Mouse (Mus musculus): ENCODE measurements around the gene Pdpk1. TPM values are rescaled to one million over a fixed set of nuclear protein-coding genes. Genes with fewer than 3 reads are reported as not detected.

Pdpk1 gene
- polyA plus RNA-seq, 1 experiment from 2014 or later, result 31.4 TPM

GRCm38 (mm10) chr17:24161466-24161865, 10.7 kb upstream of the Pdpk1 start:
- peaks cover 28% of the 10 kb centered on the region for H3K36me3 ChIP-seq
- H3K4me3 ChIP-seq, result no peak overlapping the region
- no peaks in the 10 kb centered on the region for H3K27me3 ChIP-seq (replicated peaks)
- H3K9me3 ChIP-seq (replicated peaks), result no peaks in the 10 kb centered on the region
- H3K4me2 ChIP-seq, result 0 out of 2 replicates have a peak overlapping the region, but pooled peaks have one; percentile 99
- H3K27ac ChIP-seq, result no peak overlapping the region
- peaks cover 45% of the 10 kb centered on the region for H3K4me1 ChIP-seq
- whole genome bisulfite sequencing (ENCODE audit: insufficient replicate concordance), result 74% methylated on average over 5 of the region's 5 CpGs
- ATAC-seq, result no peak
- H3K9ac ChIP-seq, result no peak overlapping the region

GRCm38 (mm10) chr17:24157526-24157925, 6.8 kb upstream of the Pdpk1 start:
- H3K4me3 ChIP-seq, result no peak overlapping the region
- H3K9ac ChIP-seq, result no peak overlapping the region
- H3K9me3 ChIP-seq (replicated peaks), result no peaks in the 10 kb centered on the region
- peaks cover 32% of the 10 kb centered on the region for H3K4me1 ChIP-seq
- no peak overlapping the region for H3K4me2 ChIP-seq
- no peaks in the 10 kb centered on the region for H3K27me3 ChIP-seq (replicated peaks)
- WGBS (ENCODE audit: insufficient replicate concordance), result 86% methylated on average over 4 of the region's 4 CpGs
- no peak for ATAC-seq
- no peak overlapping the region for H3K27ac ChIP-seq
- peaks cover 20% of the 10 kb centered on the region for H3K36me3 ChIP-seq

- H3K36me3 ChIP-seq, result peaks cover 20% of the 10 kb centered on the region
- H3K4me3 ChIP-seq, result no peak overlapping the region
- no peak overlapping the region for H3K4me2 ChIP-seq
- WGBS (ENCODE audit: insufficient replicate concordance), result 90% methylated on average over 6 of the region's 6 CpGs
- H3K27ac ChIP-seq, result no peak overlapping the region
- no peak for ATAC-seq
- H3K9me3 ChIP-seq (replicated peaks), result no peaks in the 10 kb centered on the region
- H3K4me1 ChIP-seq, result peaks cover 32% of the 10 kb centered on the region
- no peaks in the 10 kb centered on the region for H3K27me3 ChIP-seq (replicated peaks)
- no peak overlapping the region for H3K9ac ChIP-seq
Measured at GRCm38 (mm10) chr17:24157121-24157520, 6.4 kb upstream of the Pdpk1 start.

GRCm38 (mm10) chr17:24156394-24156793, 5.7 kb upstream of the Pdpk1 start:
- no peaks in the 10 kb centered on the region for H3K27me3 ChIP-seq (replicated peaks)
- no peak overlapping the region for H3K9ac ChIP-seq
- no peak for ATAC-seq
- WGBS (ENCODE audit: insufficient replicate concordance), result 71% methylated on average over 3 of the region's 3 CpGs
- H3K4me1 ChIP-seq, result peaks cover 33% of the 10 kb centered on the region
- H3K27ac ChIP-seq, result no peak overlapping the region
- peaks cover 20% of the 10 kb centered on the region for H3K36me3 ChIP-seq
- no peaks in the 10 kb centered on the region for H3K9me3 ChIP-seq (replicated peaks)
- H3K4me3 ChIP-seq, result no peak overlapping the region
- H3K4me2 ChIP-seq, result no peak overlapping the region

GRCm38 (mm10) chr17:24155742-24156141, 5.0 kb upstream of the Pdpk1 start:
- H3K4me1 ChIP-seq, result peaks cover 36% of the 10 kb centered on the region
- H3K4me2 ChIP-seq, result no peak overlapping the region
- peaks cover 20% of the 10 kb centered on the region for H3K36me3 ChIP-seq
- WGBS (ENCODE audit: insufficient replicate concordance), result 79% methylated on average over 9 of the region's 9 CpGs
- no peak overlapping the region for H3K9ac ChIP-seq
- no peaks in the 10 kb centered on the region for H3K9me3 ChIP-seq (replicated peaks)
- H3K27ac ChIP-seq, result no peak overlapping the region
- no peak overlapping the region for H3K4me3 ChIP-seq
- no peaks in the 10 kb centered on the region for H3K27me3 ChIP-seq (replicated peaks)
- ATAC-seq, result no peak

GRCm38 (mm10) chr17:24154463-24154862, 3.7 kb upstream of the Pdpk1 start:
- Histone ChIP-seq H3K27ac (no peak overlapping the region), H3K36me3 (peaks cover 20% of the 10 kb centered on the region), H3K9me3 (replicated peaks) (no peaks in the 10 kb centered on the region), H3K4me2 (no peak overlapping the region), H3K4me3 (no peak overlapping the region), H3K9ac (no peak overlapping the region), H3K4me1 (peaks cover 36% of the 10 kb centered on the region), H3K27me3 (replicated peaks) (no peaks in the 10 kb centered on the region)
- 64% methylated on average over 3 of the region's 3 CpGs for WGBS (ENCODE audit: insufficient replicate concordance)
- no peak for ATAC-seq

GRCm38 (mm10) chr17:24151890-24152563, 1.3 kb upstream of the Pdpk1 start:
- WGBS (ENCODE audit: insufficient replicate concordance), result 1% methylated on average over 26 of the region's 26 CpGs
- peak overlapping the region; percentile 89 for H3K4me2 ChIP-seq

GRCm38 (mm10) chr17:24151382-24151781, 658 bp upstream of the Pdpk1 start:
- H3K9ac ChIP-seq, result peak overlapping the region; percentile 67

More at GRCm38 (mm10) chr17:24151890-24152563, 1.3 kb upstream of the Pdpk1 start:
- Histone ChIP-seq H3K36me3 (peaks cover 12% of the 10 kb centered on the region), H3K4me3 (peak overlapping the region; percentile 54), H3K9me3 (replicated peaks) (no peaks in the 10 kb centered on the region), H3K4me1 (peaks cover 28% of the 10 kb centered on the region), H3K27ac (peak overlapping the region; percentile 84), H3K27me3 (replicated peaks) (no peaks in the 10 kb centered on the region), H3K9ac (peak overlapping the region; percentile 67)
- peak; percentile 99 for ATAC-seq

GRCm38 (mm10) chr17:24149421-24149820, 1.3 kb downstream of the Pdpk1 start:
- ATAC-seq, result no peak
- H3K4me3 ChIP-seq, result no peak overlapping the region
- no peaks in the 10 kb centered on the region for H3K27me3 ChIP-seq (replicated peaks)
- H3K4me2 ChIP-seq, result no peak overlapping the region
- peaks cover 28% of the 10 kb centered on the region for H3K4me1 ChIP-seq
- no peak overlapping the region for H3K27ac ChIP-seq
- H3K9ac ChIP-seq, result no peak overlapping the region
- H3K9me3 ChIP-seq (replicated peaks), result no peaks in the 10 kb centered on the region
- no peaks in the 10 kb centered on the region for H3K36me3 ChIP-seq
- 82% methylated on average over 7 of the region's 7 CpGs for WGBS (ENCODE audit: insufficient replicate concordance)

More at GRCm38 (mm10) chr17:24151382-24151781, 658 bp upstream of the Pdpk1 start:
- WGBS (ENCODE audit: insufficient replicate concordance), result 21% methylated on average over 7 of the region's 7 CpGs
- peaks cover 28% of the 10 kb centered on the region for H3K4me1 ChIP-seq
- H3K27ac ChIP-seq, result peak overlapping the region; percentile 84; the same call in 1 of the 2 replicates
- H3K4me2 ChIP-seq, result peak overlapping the region; percentile 89
- H3K27me3 ChIP-seq (replicated peaks), result no peaks in the 10 kb centered on the region
- ATAC-seq, result no peak
- peak overlapping the region; percentile 54; the same call in 1 of the 2 replicates for H3K4me3 ChIP-seq
- H3K9me3 ChIP-seq (replicated peaks), result no peaks in the 10 kb centered on the region
- H3K36me3 ChIP-seq, result peaks cover 10% of the 10 kb centered on the region

GRCm38 (mm10) chr17:24142897-24143296, 7.8 kb downstream of the Pdpk1 start:
- Histone ChIP-seq H3K36me3 (peaks cover 9% of the 10 kb centered on the region), H3K9ac (no peak overlapping the region), H3K4me1 (peaks cover 35% of the 10 kb centered on the region), H3K4me3 (no peak overlapping the region), H3K4me2 (peak overlapping the region; percentile 70), H3K27me3 (replicated peaks) (no peaks in the 10 kb centered on the region), H3K27ac (no peak overlapping the region), H3K9me3 (replicated peaks) (no peaks in the 10 kb centered on the region)
- WGBS (ENCODE audit: insufficient replicate concordance), result 58% methylated on average over 2 of the region's 2 CpGs
- ATAC-seq, result no peak

GRCm38 (mm10) chr17:24141425-24141920, 9.3 kb downstream of the Pdpk1 start:
- peaks cover 48% of the 10 kb centered on the region for H3K4me1 ChIP-seq
- no peaks in the 10 kb centered on the region for H3K9me3 ChIP-seq (replicated peaks)
- H3K4me3 ChIP-seq, result peak overlapping the region; percentile 82
- H3K36me3 ChIP-seq, result peaks cover 14% of the 10 kb centered on the region
- peak overlapping the region; percentile 70 for H3K4me2 ChIP-seq
- H3K27ac ChIP-seq, result peak overlapping the region; percentile 88
- peak overlapping the region; percentile 91 for H3K9ac ChIP-seq
- ATAC-seq, result peak; percentile 96
- under 1% methylated on average over 57 of the region's 57 CpGs for WGBS (ENCODE audit: insufficient replicate concordance)
- no peaks in the 10 kb centered on the region for H3K27me3 ChIP-seq (replicated peaks)

GRCm38 (mm10) chr17:24140845-24141424, 9.8 kb downstream of the Pdpk1 start:
- no peaks in the 10 kb centered on the region for H3K27me3 ChIP-seq (replicated peaks)
- no peaks in the 10 kb centered on the region for H3K9me3 ChIP-seq (replicated peaks)
- H3K36me3 ChIP-seq, result peaks cover 14% of the 10 kb centered on the region
- peak overlapping the region; percentile 91 for H3K9ac ChIP-seq
- peak overlapping the region; percentile 88 for H3K27ac ChIP-seq
- H3K4me3 ChIP-seq, result peak overlapping the region; percentile 82
- peak overlapping the region; percentile 69 for H3K4me2 ChIP-seq
- ATAC-seq, result peak; percentile 59
- peaks cover 48% of the 10 kb centered on the region for H3K4me1 ChIP-seq
- WGBS (ENCODE audit: insufficient replicate concordance), result 2% methylated on average over 31 of the region's 43 CpGs

All from liver, embryonic 12.5 days (tissue).